Mouse (Mus musculus) stomach, embryonic 14.5 days (tissue): ENCODE measurements around the gene Atoh8. TPM values are rescaled to one million over a fixed set of nuclear protein-coding genes. Genes with fewer than 3 reads are reported as not detected.
A peak's percentile ranks its signal among the peaks of the same experiment; 100 is the strongest.

Source experiments
- ATAC-seq: fragments of 200-750 bp; cut with Nextera tagmentation; 2 replicates; pipeline ENCODE4 v1.8.0; 2017; ENCODE audit warnings: low read depth, moderate TSS enrichment; ENCODE audit not compliant: insufficient number of reproducible peaks, insufficient read depth, low FRiP score
- H3K27ac ChIP-seq: fragments of 300-500 bp; sonication (generic); 2 replicates; pipeline ENCODE4 v1.5.1; 2014; ENCODE audit warnings: mild to moderate bottlenecking, low read length, moderate library complexity, mixed read lengths
- H3K27me3 ChIP-seq: fragments of 300-500 bp; sonication (generic); 2 replicates; pipeline ENCODE4 v1.6.1; 2014; ENCODE audit warnings: low read length, control low read depth, mixed read lengths; ENCODE audit not compliant: control insufficient read depth, insufficient read depth
- H3K36me3 ChIP-seq: fragments of 300-500 bp; sonication (generic); 2 replicates; pipeline ENCODE4 v1.6.1; 2014; ENCODE audit warnings: mild to moderate bottlenecking, control low read depth, low read length, moderate library complexity, mixed read lengths; ENCODE audit not compliant: control insufficient read depth, insufficient read depth
- H3K4me1 ChIP-seq: fragments of 300-500 bp; sonication (generic); 2 replicates; pipeline ENCODE4 v1.6.1; 2014; ENCODE audit warnings: low read length, control low read depth, mixed read lengths; ENCODE audit not compliant: control insufficient read depth, insufficient read depth
- H3K4me2 ChIP-seq: fragments of 300-500 bp; sonication (generic); replicated peaks from 2 replicates; pipeline ENCODE4 v1.6.1; 2014; ENCODE audit warnings: low read depth, low read length, control low read depth
- H3K4me3 ChIP-seq: fragments of 300-500 bp; sonication (generic); 2 replicates; pipeline ENCODE4 v1.5.1; 2014; ENCODE audit warnings: low read depth, low read length, control low read depth
- H3K9ac ChIP-seq: fragments of 300-500 bp; sonication (generic); replicated peaks from 2 replicates; pipeline ENCODE4 v1.6.1; 2014; ENCODE audit warnings: low read depth, mild to moderate bottlenecking, control low read depth, low read length, moderate library complexity, mixed read lengths
- H3K9me3 ChIP-seq: fragments of 300-500 bp; sonication (generic); 2 replicates; pipeline ENCODE4 v1.6.1; 2016; ENCODE audit warnings: low read depth, low read length, control low read depth; ENCODE audit not compliant: control insufficient read depth
- WGBS: fragments of 180-500 bp; shearing (Covaris S2); extraction: QIAGEN DNeasy Blood & Tissue Kit; methylation state at CpG from one replicate; pipeline ENCODE4 v1.1.7; 2014; 5-methylcytosine and 5-hydroxymethylcytosine counted together
- polyA plus RNA-seq: library from polyadenylated mRNA; unstranded; fragments of >200 nt; fragmentation: Nextera tagmentation; extraction: Ambion mirVana; gene quantifications from 2 replicates; pipeline ENCODE4 v1.2.1, GENCODE M21; 2014

The Atoh8 gene
- 7.9 and 9.9 TPM in 2 replicates for polyA plus RNA-seq

GRCm38 (mm10) chr6:72235098-72235806, at the start of gene Atoh8:
Atoh8 (minus strand) TSS chr6:72235577.
- no peaks in the 10 kb centered on the region for H3K36me3 ChIP-seq
- peak within 1 kb of the TSS; percentile 54 for H3K4me3 ChIP-seq
- peaks cover 18% of the 10 kb centered on the region for H3K4me1 ChIP-seq
- peak within 1 kb of the TSS; percentile 31 for H3K9ac ChIP-seq
- peak within 1 kb of the TSS; percentile 49; the same call in 1 of the 2 replicates for H3K27ac ChIP-seq
- peak; percentile 44; the same call in 1 of the 2 replicates for ATAC-seq
- under 1% methylated on average over 66 of the region's 68 CpGs for WGBS
- H3K9me3 ChIP-seq, result no peaks in the 10 kb centered on the region
- peak within 1 kb of the TSS; percentile 94 for H3K4me2 ChIP-seq
- H3K27me3 ChIP-seq, result peaks cover 14% of the 10 kb centered on the region; the same call in 1 of the 2 replicates

- Histone ChIP-seq H3K36me3 (no peaks in the 10 kb centered on the region), H3K9me3 (no peaks in the 10 kb centered on the region), H3K4me1 (no peaks in the 10 kb centered on the region), H3K4me2 (no peak overlapping the region), H3K4me3 (no peak overlapping the region), H3K27ac (no peak overlapping the region), H3K27me3 (no peaks in the 10 kb centered on the region), H3K9ac (no peak overlapping the region)
- ATAC-seq, result no peak
- WGBS, result 22% methylated on average over 4 of the region's 4 CpGs
These were observed 48.5 kb upstream of the Atoh8 start for GRCm38 (mm10) chr6:72283914-72284313.

- ATAC-seq, result no peak
- no peak overlapping the region for H3K9ac ChIP-seq
- H3K4me1 ChIP-seq, result no peaks in the 10 kb centered on the region
- no peak overlapping the region for H3K4me3 ChIP-seq
- no peaks in the 10 kb centered on the region for H3K27me3 ChIP-seq
- H3K4me2 ChIP-seq, result no peak overlapping the region
- no peaks in the 10 kb centered on the region for H3K9me3 ChIP-seq
- no peak overlapping the region for H3K27ac ChIP-seq
- no peaks in the 10 kb centered on the region for H3K36me3 ChIP-seq
- WGBS, result 64% methylated on average over 7 of the region's 7 CpGs
These were observed 45.1 kb upstream of the Atoh8 start for GRCm38 (mm10) chr6:72280410-72280998.

- Histone ChIP-seq H3K27me3 (no peaks in the 10 kb centered on the region), H3K9ac (no peak overlapping the region), H3K4me1 (no peaks in the 10 kb centered on the region), H3K9me3 (no peaks in the 10 kb centered on the region), H3K27ac (no peak overlapping the region), H3K4me3 (no peak overlapping the region), H3K4me2 (no peak overlapping the region), H3K36me3 (no peaks in the 10 kb centered on the region)
- 73% methylated on average over 7 of the region's 7 CpGs for WGBS
- ATAC-seq, result no peak
These were observed 44.1 kb upstream of the Atoh8 start for GRCm38 (mm10) chr6:72279505-72279904.

GRCm38 (mm10) chr6:72278835-72279234, 43.5 kb upstream of the Atoh8 start:
- Histone ChIP-seq H3K27ac (no peak overlapping the region), H3K4me3 (no peak overlapping the region), H3K27me3 (no peaks in the 10 kb centered on the region), H3K36me3 (no peaks in the 10 kb centered on the region), H3K4me1 (no peaks in the 10 kb centered on the region), H3K9ac (no peak overlapping the region), H3K4me2 (no peak overlapping the region), H3K9me3 (no peaks in the 10 kb centered on the region)
- ATAC-seq, result no peak
- 69% methylated on average over 4 of the region's 4 CpGs for WGBS

- no peak overlapping the region for H3K9ac ChIP-seq
- no peaks in the 10 kb centered on the region for H3K27me3 ChIP-seq
- no peaks in the 10 kb centered on the region for H3K9me3 ChIP-seq
- no peak overlapping the region for H3K4me2 ChIP-seq
- H3K4me1 ChIP-seq, result no peaks in the 10 kb centered on the region
- ATAC-seq, result no peak; the same call in 1 of the 2 replicates
- no peaks in the 10 kb centered on the region for H3K36me3 ChIP-seq
- 65% methylated on average over 9 of the region's 9 CpGs for WGBS
- peak overlapping the region; percentile 2; the same call in 1 of the 2 replicates for H3K27ac ChIP-seq
- H3K4me3 ChIP-seq, result no peak overlapping the region
These were observed 42.3 kb upstream of the Atoh8 start for GRCm38 (mm10) chr6:72277508-72278166.

- Histone ChIP-seq H3K9ac (no peak overlapping the region), H3K4me1 (no peaks in the 10 kb centered on the region), H3K36me3 (no peaks in the 10 kb centered on the region), H3K4me2 (no peak overlapping the region), H3K4me3 (no peak overlapping the region), H3K27me3 (no peaks in the 10 kb centered on the region), H3K9me3 (no peaks in the 10 kb centered on the region), H3K27ac (peak overlapping the region; percentile 2; the same call in 1 of the 2 replicates)
- WGBS, result 75% methylated on average over 13 of the region's 13 CpGs
- 0 out of 2 replicates have a peak, but pooled peaks have one; percentile 21 for ATAC-seq
These were observed 41.6 kb upstream of the Atoh8 start for GRCm38 (mm10) chr6:72276972-72277441.

GRCm38 (mm10) chr6:72276141-72276540, 40.8 kb upstream of the Atoh8 start:
- no peak for ATAC-seq
- WGBS, result 91% methylated on average over 6 of the region's 6 CpGs
- H3K4me3 ChIP-seq, result no peak overlapping the region
- no peaks in the 10 kb centered on the region for H3K9me3 ChIP-seq
- H3K36me3 ChIP-seq, result no peaks in the 10 kb centered on the region
- H3K27ac ChIP-seq, result no peak overlapping the region
- H3K4me2 ChIP-seq, result no peak overlapping the region
- no peaks in the 10 kb centered on the region for H3K27me3 ChIP-seq
- H3K9ac ChIP-seq, result no peak overlapping the region
- H3K4me1 ChIP-seq, result no peaks in the 10 kb centered on the region
